Comparison of ENCODE assay signal across 12 mouse cellular contexts in genomic region chr3:31374061-31374460, GRCm38 (mm10).
"Had no signal": no experiment of that assay in that cellular context is flagged by ENCODE, and none has a peak within 500 bp of the region (broad histone marks: within the 10 kb centered on the region; RNA-seq: fewer than 3 reads in every experiment).

No protein-coding gene starts in this region.

- DNase-seq: cerebellum, postnatal 10 days; cerebellum, postnatal 14 days; cerebellum, postnatal 25 days; cerebellum, postnatal 36 days; embryo, embryonic 11 days; forebrain, postnatal 0 days; gastrocnemius, adult 2 months; gastrocnemius, postnatal 10 days; gastrocnemius, postnatal 14 days; gastrocnemius, postnatal 25 days; gastrocnemius, postnatal 36 days; heart, adult 2 months had no signal
